Mouse (Mus musculus) bone marrow macrophage, adult 2 months (primary cell): Measurements from ENCODE around the gene Tmprss6.

Experiments
- CTCF ChIP-seq: IDR thresholded peaks from 2 replicates; pipeline ENCODE4 v1.5.1; 2012; ENCODE audit warnings: low read depth, mild to moderate bottlenecking, low read length, moderate library complexity
- POLR2A ChIP-seq: IDR thresholded peaks from 2 replicates; pipeline ENCODE4 v1.6.1; 2012; ENCODE audit warnings: mild to moderate bottlenecking, low read depth, low read length, borderline replicate concordance

DNA sequence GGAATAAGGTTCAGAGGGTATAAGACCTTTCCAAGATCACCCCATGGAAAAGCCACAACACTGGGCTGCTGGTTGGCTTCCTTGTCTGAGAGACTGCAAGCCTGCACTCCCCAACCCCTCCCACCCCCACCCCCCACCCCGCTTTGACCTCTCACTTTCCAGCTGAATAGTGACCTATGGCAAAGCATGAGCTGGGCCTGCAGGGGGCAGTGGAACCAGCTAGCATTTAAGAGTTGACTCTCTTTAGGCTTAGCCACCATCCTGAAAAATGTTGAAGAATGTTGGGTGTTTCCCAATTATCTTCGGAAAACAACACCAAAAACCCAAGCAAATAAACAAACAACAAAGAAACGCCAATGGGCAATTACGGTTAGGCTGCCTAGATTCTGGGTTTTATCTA, 43.2 kb downstream of the Tmprss6 start:
- TF ChIP-seq CTCF: no peak
- TF ChIP-seq POLR2A: no peak
